Mouse (Mus musculus) cortical plate, adult 2 months (tissue): Measurements from ENCODE around the gene Rtkn2. TPM values are rescaled to one million over a fixed set of nuclear protein-coding genes. Genes with fewer than 3 reads are reported as not detected.

Source experiments
- H3K27ac ChIP-seq: fragments of 200-500 bp; 2 replicates; pipeline ENCODE4 v1.5.1; 2012; ENCODE audit warnings: low read length, control low read depth, inconsistent platforms; ENCODE audit not compliant: insufficient read depth
- H3K4me1 ChIP-seq: fragments of 200-500 bp; 2 replicates; pipeline ENCODE4 v1.6.1; 2011; ENCODE audit warnings: low read length; ENCODE audit not compliant: control insufficient read depth, insufficient read depth
- H3K4me3 ChIP-seq: fragments of 200-500 bp; 2 replicates; pipeline ENCODE4 v1.5.1; 2011; ENCODE audit warnings: mild to moderate bottlenecking, low read length, control low read depth; ENCODE audit not compliant: insufficient read depth
- CTCF ChIP-seq: fragments of 200-500 bp; IDR thresholded peaks from 2 replicates; pipeline ENCODE4 v1.5.1; 2011; ENCODE audit warnings: mild to moderate bottlenecking, control low read depth, low read length; ENCODE audit not compliant: insufficient read depth; ENCODE audit errors: extremely low read depth
- POLR2A ChIP-seq: fragments of 200-500 bp; IDR thresholded peaks from 2 replicates; pipeline ENCODE4 v1.6.1; 2011; ENCODE audit warnings: mild to moderate bottlenecking, low read length, control low read depth; ENCODE audit not compliant: insufficient read depth; ENCODE audit errors: extremely low read depth
- polyA plus RNA-seq: library from polyadenylated mRNA; depleted of rRNA; stranded (reverse); fragments of >200 nt; gene quantifications from 2 replicates; pipeline ENCODE4 v1.2.3, GENCODE M21; 2012

Gene Rtkn2
- polyA plus RNA-seq, 1 experiment = 1.8 TPM

GRCm38 (mm10) chr10:68087722-68088121 is 108.4 kb downstream of the Rtkn2 start:
- Histone ChIP-seq H3K4me3 (no peak overlapping the region), H3K4me1 (no peaks in the 10 kb centered on the region), H3K27ac (no peak overlapping the region)
- no peak for TF ChIP-seq POLR2A
- no peak for TF ChIP-seq CTCF

GRCm38 (mm10) chr10:68089435-68090196 is 110.2 kb downstream of the Rtkn2 start:
- H3K27ac ChIP-seq = no peak overlapping the region
- H3K4me1 ChIP-seq = no peaks in the 10 kb centered on the region
- H3K4me3 ChIP-seq = no peak overlapping the region
- TF ChIP-seq POLR2A = no peak
- peak; percentile 32; the same call in 1 of the 2 replicates for TF ChIP-seq CTCF

- TF ChIP-seq POLR2A (no peak), CTCF (no peak)
- Histone ChIP-seq H3K4me1 (no peaks in the 10 kb centered on the region), H3K27ac (no peak overlapping the region), H3K4me3 (no peak overlapping the region)
These were observed 110.8 kb downstream of the Rtkn2 start for GRCm38 (mm10) chr10:68090197-68090535.

GRCm38 (mm10) chr10:68090544-68090943 is 111.2 kb downstream of the Rtkn2 start:
- Histone ChIP-seq H3K4me1 (no peaks in the 10 kb centered on the region), H3K4me3 (no peak overlapping the region), H3K27ac (no peak overlapping the region)
- TF ChIP-seq POLR2A (no peak), CTCF (no peak)

- Histone ChIP-seq H3K4me1 (no peaks in the 10 kb centered on the region), H3K27ac (no peak overlapping the region), H3K4me3 (no peak overlapping the region)
- TF ChIP-seq POLR2A (no peak), CTCF (no peak)
These were observed 111.6 kb downstream of the Rtkn2 start for GRCm38 (mm10) chr10:68091011-68091410.

- Histone ChIP-seq H3K4me3 (no peak overlapping the region), H3K27ac (no peak overlapping the region), H3K4me1 (no peaks in the 10 kb centered on the region)
- TF ChIP-seq CTCF = no peak
- no peak for TF ChIP-seq POLR2A
These were observed 112.5 kb downstream of the Rtkn2 start for GRCm38 (mm10) chr10:68091840-68092239.

- no peak for TF ChIP-seq CTCF
- TF ChIP-seq POLR2A = no peak
These were observed 114.1 kb downstream of the Rtkn2 start for GRCm38 (mm10) chr10:68093496-68093895.

GRCm38 (mm10) chr10:68095136-68095535 is 115.8 kb downstream of the Rtkn2 start:
- H3K27ac ChIP-seq = no peak overlapping the region
- no peak for TF ChIP-seq POLR2A
- TF ChIP-seq CTCF = no peak
- no peaks in the 10 kb centered on the region for H3K4me1 ChIP-seq
- H3K4me3 ChIP-seq = no peak overlapping the region

More at GRCm38 (mm10) chr10:68093496-68093895, 114.1 kb downstream of the Rtkn2 start:
- H3K4me3 ChIP-seq = no peak overlapping the region
- H3K27ac ChIP-seq = no peak overlapping the region
- H3K4me1 ChIP-seq = no peaks in the 10 kb centered on the region

- Histone ChIP-seq H3K27ac (no peak overlapping the region), H3K4me3 (no peak overlapping the region), H3K4me1 (no peaks in the 10 kb centered on the region)
- no peak for TF ChIP-seq CTCF
- TF ChIP-seq POLR2A = no peak
These were observed 117.0 kb downstream of the Rtkn2 start for GRCm38 (mm10) chr10:68096395-68096794.
